Mouse (Mus musculus): ENCODE data around the gene Tagln2.
A peak's percentile ranks its signal among the peaks of the same experiment; 100 is the strongest.

The Tagln2 gene

GRCm38 (mm10) chr1:172502145-172503110 lies 2.6 kb downstream of the Tagln2 start:
- no peak for DNase-seq (ENCODE audit: low spot score in 2 of 2)

GRCm38 (mm10) chr1:172503111-172503997 lies 3.5 kb downstream of the Tagln2 start:
- DNase-seq (ENCODE audit: low spot score in 2 of 2), result no peak

- DNase-seq (ENCODE audit: low spot score in 2 of 2), result no peak
These were observed 4.9 kb downstream of the Tagln2 start for GRCm38 (mm10) chr1:172504756-172505155.

- DNase-seq (ENCODE audit: low spot score in 2 of 2), result no peak
These were observed 7.2 kb downstream of the Tagln2 start for GRCm38 (mm10) chr1:172507001-172507400.

- no peak for DNase-seq (ENCODE audit: low spot score in 2 of 2)
These were observed 7.9 kb downstream of the Tagln2 start for GRCm38 (mm10) chr1:172507701-172508100.

- no peak for DNase-seq (ENCODE audit: low spot score in 2 of 2)
These were observed 8.3 kb downstream of the Tagln2 start for GRCm38 (mm10) chr1:172508172-172508571.

- no peak for DNase-seq (ENCODE audit: low spot score in 2 of 2)
These were observed 9.4 kb downstream of the Tagln2 start for GRCm38 (mm10) chr1:172509235-172509634.

- no peak for DNase-seq (ENCODE audit: low spot score in 2 of 2)
These were observed 10.1 kb downstream of the Tagln2 start for GRCm38 (mm10) chr1:172509983-172510382.

GRCm38 (mm10) chr1:172510421-172510972 lies 10.7 kb downstream of the Tagln2 start:
- DNase-seq (ENCODE audit: low spot score in 2 of 2), result no peak

- peak; percentile 44 to 55 for DNase-seq (ENCODE audit: low spot score in 2 of 2)
These were observed 13.1 kb downstream of the Tagln2 start for GRCm38 (mm10) chr1:172512962-172513361.

GRCm38 (mm10) chr1:172513525-172514212 lies 13.8 kb downstream of the Tagln2 start:
- DNase-seq (ENCODE audit: low spot score in 2 of 2), result peak; percentile 26 to 52

GRCm38 (mm10) chr1:172514213-172514529 lies 14.3 kb downstream of the Tagln2 start:
- DNase-seq (ENCODE audit: low spot score in 2 of 2), result no peak

GRCm38 (mm10) chr1:172514551-172515268 lies 14.9 kb downstream of the Tagln2 start:
- no peak for DNase-seq (ENCODE audit: low spot score in 2 of 2)

GRCm38 (mm10) chr1:172515396-172515795 lies 15.5 kb downstream of the Tagln2 start:
- no peak for DNase-seq (ENCODE audit: low spot score in 2 of 2)

GRCm38 (mm10) chr1:172518013-172518412 lies 18.2 kb downstream of the Tagln2 start:
- DNase-seq (ENCODE audit: low spot score in 2 of 2), result no peak

GRCm38 (mm10) chr1:172519644-172520043 lies 19.8 kb downstream of the Tagln2 start:
- DNase-seq (ENCODE audit: low spot score in 2 of 2), result no peak

- DNase-seq (ENCODE audit: low spot score in 2 of 2), result peak; percentile 45 to 48
These were observed 21.0 kb downstream of the Tagln2 start, which contains the start of gene Cfap45 for GRCm38 (mm10) chr1:172520576-172521440. Cfap45 (plus strand) TSS chr1:172520801.

- DNase-seq (ENCODE audit: low spot score in 2 of 2), result no peak
These were observed 22.7 kb downstream of the Tagln2 start for GRCm38 (mm10) chr1:172522524-172522923.

- DNase-seq (ENCODE audit: low spot score in 2 of 2), result no peak
These were observed 23.9 kb downstream of the Tagln2 start for GRCm38 (mm10) chr1:172523699-172524101.
